ENCODE assay signal across 8 mouse cellular contexts in genomic region chr17:56613236-56613844, GRCm38 (mm10). TPM values are rescaled to one million over a fixed set of nuclear protein-coding genes. Genes with fewer than 3 reads are reported as not detected.
DNase-seq lines count a peak whose midpoint lies in the region; ATAC-seq and TF ChIP-seq lines count a peak whose summit lies in the region.

TSS of gene Rpl36 (plus strand) at chr17:56613416.

- no peaks in the 10 kb centered on the region for H3K9me3 ChIP-seq in ES-E14 (ENCODE audit: control insufficient read depth, insufficient read depth, low read depth, low read length)
- H3K9me3 ChIP-seq in forebrain, postnatal 0 days (ENCODE audit: low read length): no peaks in the 10 kb centered on the region
- H3K9me3 ChIP-seq in lung, embryonic 15.5 days: no peaks in the 10 kb centered on the region

- H3K4me2 ChIP-seq in forebrain, postnatal 0 days (ENCODE audit: low read depth): peak within 1 kb of the TSS; percentile 53
- H3K4me2 ChIP-seq in lung, embryonic 15.5 days: peak within 1 kb of the TSS; percentile 86

- no peaks in the 10 kb centered on the region for H3K27me3 ChIP-seq in forebrain, postnatal 0 days (ENCODE audit: insufficient read depth, low read length)
- no peaks in the 10 kb centered on the region for H3K27me3 ChIP-seq in lung, embryonic 15.5 days

- peak; percentile 80 for ATAC-seq in forebrain, postnatal 0 days
- ATAC-seq in lung, embryonic 15.5 days (ENCODE audit: borderline replicate concordance, extremely low read depth, low FRiP score, low TSS enrichment): peak; percentile 49; the same call in 1 of the 2 replicates

- DNase-seq in ES-E14 (ENCODE audit: low read depth, low spot score): peak; percentile 78
- peak; percentile 95 to 98 for DNase-seq in cerebellum, adult 18-20 months
- DNase-seq in forebrain, postnatal 0 days: peak; percentile 97
- DNase-seq in heart, postnatal 4 days: peak; percentile 98
- DNase-seq in layer of hippocampus, adult 8-10 months (ENCODE audit: low spot score in 2 of 2): peak; percentile 93 to 98
- peak; percentile 88 for DNase-seq in ovary, adult 18-20 months (ENCODE audit: low spot score)
- DNase-seq in thymus, postnatal 0 days (ENCODE audit: low spot score): peak; percentile 90

- H3K36me3 ChIP-seq in ES-E14 (ENCODE audit: control insufficient read depth, insufficient read depth, low read length, poor library complexity, severe bottlenecking): peaks cover 47% of the 10 kb centered on the region
- peaks cover 36% of the 10 kb centered on the region for H3K36me3 ChIP-seq in forebrain, postnatal 0 days (ENCODE audit: insufficient read depth)
- H3K36me3 ChIP-seq in lung, embryonic 15.5 days: peaks cover 42% of the 10 kb centered on the region

- WGBS in forebrain, postnatal 0 days: 1% methylated on average over 52 of the region's 52 CpGs
- WGBS in lung, embryonic 15.5 days: under 1% methylated on average over 52 of the region's 52 CpGs

- H3K4me3 ChIP-seq in ES-E14 (ENCODE audit: insufficient read depth in 1 of 2, low read depth in 1 of 2, low read length in 2 of 2, poor library complexity in 1 of 2, severe bottlenecking in 1 of 2): peak within 1 kb of the TSS; percentile 85 to 95
- peak within 1 kb of the TSS; percentile 59 for H3K4me3 ChIP-seq in forebrain, postnatal 0 days (ENCODE audit: low read depth, low read length)
- H3K4me3 ChIP-seq in lung, embryonic 15.5 days: peak within 1 kb of the TSS; percentile 68

- H3K4me1 ChIP-seq in ES-E14 (ENCODE audit: control insufficient read depth in 2 of 2, insufficient read depth in 2 of 2, low read length in 2 of 2, poor library complexity in 1 of 2): peaks cover 7 to 22% of the 10 kb centered on the region in 2 experiments
- peaks cover 19% of the 10 kb centered on the region for H3K4me1 ChIP-seq in forebrain, postnatal 0 days (ENCODE audit: insufficient read depth)
- peaks cover 34% of the 10 kb centered on the region for H3K4me1 ChIP-seq in lung, embryonic 15.5 days

- peak; percentile 97 for TF ChIP-seq CTCF in forebrain, postnatal 0 days (IDR thresholded peaks at IDR 0.05; ENCODE audit: low read depth)

- H3K27ac ChIP-seq in ES-E14 (ENCODE audit: insufficient read depth, low read depth, low read length, poor library complexity, severe bottlenecking): peak within 1 kb of the TSS; percentile 85
- H3K27ac ChIP-seq in forebrain, postnatal 0 days (ENCODE audit: low read depth, low read length): peak within 1 kb of the TSS; percentile 96
- peak within 1 kb of the TSS; percentile 70 for H3K27ac ChIP-seq in lung, embryonic 15.5 days

- peak within 1 kb of the TSS; percentile 94 for H3K9ac ChIP-seq in ES-E14 (ENCODE audit: insufficient read depth, low read depth, low read length, poor library complexity, severe bottlenecking)
- peak within 1 kb of the TSS; percentile 74 for H3K9ac ChIP-seq in forebrain, postnatal 0 days
- peak within 1 kb of the TSS; percentile 64 for H3K9ac ChIP-seq in lung, embryonic 15.5 days

- in situ Hi-C loops in ES-E14 (cut with MboI; ENCODE audit: low sequenced_read_pairs in 2 of 2, unreplicated experiment in 2 of 2): no loop called here

TF ChIP-seq in ES-E14, 5 proteins besides CTCF, POLR2A, EP300 and RAD21:
- TF ChIP-seq ZC3H11A (IDR thresholded peaks at IDR 0.05; ENCODE audit: borderline replicate concordance, low read depth, low read length): no peak
- TF ChIP-seq MAFK (IDR thresholded peaks at IDR 0.05; ENCODE audit: insufficient read depth, low read depth, low read length): no peak
- TF ChIP-seq CHD2 (IDR thresholded peaks at IDR 0.05; ENCODE audit: low read depth, low read length): no peak
- TF ChIP-seq HCFC1 (IDR thresholded peaks at IDR 0.05; ENCODE audit: borderline replicate concordance, insufficient read depth, low read length): peak; percentile 67; the same call in 1 of the 2 replicates
- TF ChIP-seq ZNF384 (IDR thresholded peaks at IDR 0.05; ENCODE audit: low read depth, low read length): no peak

RNA-seq across cellular contexts. Expression of gene Rpl36, which starts in this region (rescaled TPM):
- 3,972 and 4,168 TPM in 2 replicates for total RNA-seq in ES-E14 (2012; rRNA removed)
- total RNA-seq in forebrain, postnatal 0 days (2014; rRNA removed): 807 and 1,399 TPM in 2 replicates
- polyA plus RNA-seq in forebrain, postnatal 0 days (2015; fragmentation: Nextera tagmentation; extraction: Ambion mirVana): 1,145 and 1,575 TPM in 2 replicates
- 100 to 1,000 TPM; 921 to 984 TPM for total RNA-seq in heart, postnatal 4 days (2021)
- 100 to 1,000 TPM; 286 to 457 (median 374) TPM for total RNA-seq in layer of hippocampus, adult 8-10 months (2022)
- polyA plus RNA-seq in lung, embryonic 15.5 days (2015; fragmentation: Nextera tagmentation; extraction: Ambion mirVana): 1,553 and 1,704 TPM in 2 replicates
- 2,991 and 3,020 TPM in 2 replicates for polyA plus RNA-seq in thymus, postnatal 0 days (2015; fragmentation: Nextera tagmentation; extraction: Ambion mirVana)

Comparison
In these comparisons a context has a peak if more than half of its experiments do, and no peak if none do; other contexts are left out.
1. Peak in every context shown above with its lines: DNase-seq, ATAC-seq, H3K4me3 ChIP-seq and H3K27ac ChIP-seq.